Mouse (Mus musculus) NIH3T3 (cell line): ENCODE data around the gene Tuba1c.
A peak's percentile ranks its signal among the peaks of the same experiment; 100 is the strongest.
"Not testable (repeated sequence)": the region's sequence is repeated elsewhere in the genome, so short reads cannot be mapped to it uniquely, and the experiment has no call there.

Experiments
- DNase-seq: peaks from one replicate; pipeline ENCODE4 v3.0.0-alpha.2; 2012; ENCODE audit warnings: low read depth

The Tuba1c gene

DNA sequence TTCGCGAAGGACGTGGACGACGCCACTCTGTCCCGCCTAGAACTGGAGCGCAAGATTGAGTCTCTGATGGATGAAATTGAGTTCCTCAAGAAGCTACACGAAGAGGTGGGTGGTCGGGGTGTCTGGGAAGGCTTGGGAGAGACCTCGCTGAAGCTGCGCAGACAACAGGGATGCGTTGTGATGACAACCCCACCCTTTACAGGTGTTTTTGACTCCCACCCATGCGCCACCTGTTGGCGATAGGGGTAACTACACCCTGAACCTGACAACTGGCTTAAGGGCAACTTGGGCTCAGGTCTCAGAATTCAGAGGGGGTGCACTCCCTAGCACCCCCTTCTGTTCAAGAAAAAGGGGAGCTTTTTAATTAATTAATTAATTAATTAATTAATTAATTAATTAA lies 26.6 kb downstream of the Tuba1c start:
- peak; percentile 38 for DNase-seq

DNA sequence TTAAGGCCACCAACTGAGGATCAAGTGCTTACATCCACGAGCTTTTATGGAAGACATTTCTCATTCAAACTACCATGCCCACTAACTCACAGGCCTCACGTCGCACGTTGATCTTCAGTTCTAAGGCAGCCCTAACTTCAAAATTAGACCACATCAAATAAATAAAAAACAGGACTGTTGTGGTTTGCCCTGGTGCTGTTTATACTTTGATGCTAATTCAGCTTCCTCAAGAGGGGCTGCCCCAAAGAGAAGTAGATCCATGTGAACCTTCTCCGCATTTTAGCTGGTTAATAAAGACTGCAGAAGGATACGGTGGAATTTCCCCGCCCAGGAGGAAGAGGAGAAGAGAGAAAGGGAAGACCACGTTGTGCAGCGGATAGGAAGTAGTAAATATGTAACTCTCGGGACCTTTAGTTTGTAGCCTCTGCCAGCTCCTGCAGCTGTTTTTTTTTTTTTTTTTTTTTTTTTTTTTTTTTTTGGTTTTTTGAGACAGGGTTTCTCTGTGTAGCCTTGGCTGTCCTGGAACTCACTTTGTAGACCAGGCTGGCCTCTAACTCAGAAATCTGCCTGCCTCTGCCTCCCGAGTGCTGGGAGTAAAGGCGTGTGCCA lies 36.0 kb downstream of the Tuba1c start:
- no peak for DNase-seq

DNA sequence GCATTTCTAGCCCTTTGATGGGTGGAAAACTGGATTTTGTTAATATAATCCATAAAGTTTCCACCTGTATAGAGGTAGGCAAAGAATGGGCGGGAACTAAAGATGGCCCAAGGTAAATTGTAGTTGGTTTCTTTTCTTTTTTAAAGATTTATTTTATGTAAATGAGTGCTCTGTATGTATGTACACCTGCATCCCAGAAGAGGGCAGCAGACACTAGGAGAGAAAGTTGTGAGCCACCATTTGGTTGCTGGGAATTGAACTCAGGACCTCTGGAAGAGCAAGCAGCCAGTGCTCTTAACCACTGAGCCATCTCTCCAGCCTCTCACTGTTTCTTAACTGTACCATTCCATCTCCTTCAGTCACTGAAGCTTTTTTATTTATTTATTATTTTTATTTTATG lies 42.3 kb downstream of the Tuba1c start:
- DNase-seq, result no peak

DNA sequence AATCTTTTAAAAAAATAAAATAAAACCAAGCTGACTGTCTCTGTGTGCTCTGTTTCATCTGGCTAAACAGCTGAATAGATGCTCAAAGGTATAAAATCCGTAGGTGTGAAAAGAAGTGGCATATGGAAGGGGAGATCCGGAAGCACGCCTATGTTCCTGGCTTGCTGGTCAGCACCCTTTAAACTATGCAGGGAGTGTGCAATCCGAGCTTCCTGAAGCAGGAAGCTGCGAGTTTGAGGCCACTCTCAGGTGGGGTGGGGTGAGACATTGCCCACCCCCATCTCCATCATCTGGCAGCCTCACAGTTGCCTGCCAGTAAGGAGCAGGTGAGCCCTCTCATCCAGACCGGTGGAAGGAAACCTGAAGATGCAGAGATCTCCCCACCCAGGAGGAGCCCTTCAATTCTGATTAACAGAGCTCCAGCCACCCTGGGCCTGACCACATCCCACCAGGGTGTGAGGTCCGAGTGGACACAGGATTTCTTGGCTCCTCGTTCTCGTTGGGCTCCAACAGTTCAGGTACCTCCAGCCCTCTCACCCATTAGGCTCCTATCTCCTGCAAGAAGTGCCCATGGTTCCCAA lies 44.4 kb downstream of the Tuba1c start, which contains the start of gene Troap:
TSS of gene Troap (plus strand) at position 557 of the 581 bp plus-strand sequence.
- no peak for DNase-seq

DNA sequence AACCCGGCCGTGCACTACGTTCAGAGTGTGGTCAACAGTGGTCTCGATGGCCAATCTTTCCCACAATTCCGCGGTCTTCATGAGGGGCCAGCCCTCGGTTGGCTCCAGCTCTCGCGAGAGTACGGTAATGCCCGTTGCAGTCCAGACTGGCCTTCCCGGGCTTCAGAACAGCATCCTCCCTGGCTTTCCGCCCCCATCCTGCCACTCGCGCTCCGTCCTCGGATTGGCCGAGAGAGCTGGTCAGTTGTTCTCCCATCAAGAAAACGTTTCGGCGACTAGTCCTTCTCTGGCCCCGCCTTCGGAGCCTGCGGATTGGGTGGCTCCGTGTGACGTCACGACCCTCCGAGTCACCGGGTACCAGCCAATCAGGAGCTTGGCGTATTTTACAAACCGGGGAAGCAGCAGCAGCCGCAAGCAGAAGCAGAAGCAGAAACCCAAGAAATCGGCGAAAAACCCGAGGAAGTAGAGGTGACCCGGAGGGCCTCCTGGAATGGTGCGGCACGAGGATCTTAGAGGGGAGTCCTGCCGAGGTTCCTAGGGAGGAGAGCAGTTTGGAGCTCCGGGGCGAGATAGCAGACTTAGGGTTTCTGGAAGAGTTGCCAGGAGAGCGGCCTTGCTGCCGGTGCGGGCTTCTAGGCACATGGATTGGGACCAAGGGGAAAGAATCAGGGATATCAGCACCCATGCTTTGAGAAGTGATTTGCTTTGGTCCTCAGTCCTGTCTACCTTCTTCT lies 45.1 kb downstream of the Tuba1c start:
- DNase-seq, result peak; percentile 99

DNA sequence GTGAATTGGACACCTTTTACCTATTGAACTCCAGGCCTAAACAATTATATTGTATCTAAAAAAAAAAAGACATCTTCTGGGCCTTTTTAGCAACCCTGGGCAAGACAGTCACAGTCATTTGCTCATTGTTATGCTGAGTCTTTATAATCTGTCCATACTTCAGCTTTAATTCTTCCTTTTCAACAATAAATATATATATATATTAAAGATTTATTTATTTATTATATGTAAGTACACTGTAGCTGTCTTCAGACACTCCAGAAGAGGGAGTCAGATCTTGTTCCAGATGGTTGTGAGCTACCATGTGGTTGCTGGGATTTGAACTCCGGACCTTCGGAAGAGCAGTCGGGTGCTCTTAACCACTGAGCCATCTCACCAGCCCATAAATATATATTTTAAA lies 46.3 kb downstream of the Tuba1c start:
- not testable (repeated sequence) for DNase-seq

DNA sequence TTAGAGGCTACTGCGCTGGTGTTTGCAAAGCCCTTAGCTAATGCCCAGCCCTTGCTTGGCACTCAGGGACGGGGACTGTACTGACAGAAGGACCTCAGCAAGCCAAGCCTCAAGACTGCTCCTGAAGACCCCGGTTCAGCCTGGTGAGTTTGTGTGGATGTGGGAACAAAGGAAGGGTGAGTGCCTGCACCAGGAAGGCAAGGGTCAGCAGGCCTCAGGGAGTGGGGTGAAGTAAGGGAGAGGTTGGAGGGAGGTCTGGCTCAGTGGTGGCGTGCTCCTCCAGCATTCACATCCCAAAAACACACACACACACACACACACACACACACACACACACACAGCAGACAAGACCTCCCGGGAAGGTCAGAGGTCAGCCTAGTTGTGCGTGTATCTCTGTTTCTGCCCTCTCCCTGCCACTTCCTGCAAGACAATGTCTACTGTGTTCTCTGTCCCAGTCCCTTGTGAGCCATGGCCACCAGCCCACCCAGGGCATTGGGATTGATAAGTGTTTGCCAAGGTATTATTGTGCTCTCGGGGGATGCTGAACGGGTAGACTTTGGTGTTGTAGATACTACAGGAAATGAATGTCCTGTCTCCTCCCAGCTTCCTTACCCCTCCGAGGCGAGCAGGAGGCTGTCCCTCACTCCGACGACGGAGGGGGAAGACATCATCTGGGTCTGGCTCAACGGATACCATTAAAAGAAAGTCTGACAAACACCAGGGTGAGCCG lies 48.7 kb downstream of the Tuba1c start:
- DNase-seq, result no peak

DNA sequence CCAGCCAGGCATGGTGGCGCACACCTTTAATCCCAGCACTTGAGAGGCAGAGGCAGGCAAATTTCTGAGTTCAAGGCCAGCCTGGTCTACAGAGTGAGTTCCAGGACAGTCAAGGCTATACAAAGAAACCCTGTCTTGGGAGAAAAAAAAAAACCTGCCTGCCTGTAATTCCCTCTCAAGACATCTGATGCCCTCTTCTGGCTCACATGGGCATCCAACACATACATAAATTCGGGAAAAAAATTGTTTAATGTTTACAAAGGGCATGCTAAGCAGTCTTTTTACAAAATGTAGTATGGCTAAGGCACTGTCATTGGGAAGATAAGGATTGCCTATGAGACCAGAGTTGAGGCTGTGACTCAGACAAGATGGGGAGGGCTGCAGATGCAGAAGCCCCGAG lies 50.1 kb downstream of the Tuba1c start:
- peak; percentile 39 for DNase-seq

DNA sequence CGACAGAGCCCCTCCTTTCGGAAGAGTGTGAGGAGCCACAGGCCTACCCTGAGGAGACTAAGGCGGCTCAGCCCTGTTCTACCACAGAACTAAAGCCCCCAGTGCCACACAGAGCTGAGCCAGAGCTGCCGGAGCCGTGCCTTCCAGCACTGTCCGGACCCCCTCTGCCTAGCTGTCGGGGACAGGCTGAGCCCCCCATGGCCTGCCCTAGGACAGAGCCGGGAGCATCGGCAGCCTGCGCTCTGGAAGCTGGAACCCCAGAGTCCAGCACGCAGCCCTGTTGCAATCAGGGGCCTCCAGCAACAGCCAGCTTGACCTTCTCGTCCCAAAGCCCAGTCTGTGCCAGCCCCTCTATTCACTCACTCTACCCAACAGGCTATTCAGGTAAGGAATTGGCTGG lies 52.6 kb downstream of the Tuba1c start:
- DNase-seq, result no peak

DNA sequence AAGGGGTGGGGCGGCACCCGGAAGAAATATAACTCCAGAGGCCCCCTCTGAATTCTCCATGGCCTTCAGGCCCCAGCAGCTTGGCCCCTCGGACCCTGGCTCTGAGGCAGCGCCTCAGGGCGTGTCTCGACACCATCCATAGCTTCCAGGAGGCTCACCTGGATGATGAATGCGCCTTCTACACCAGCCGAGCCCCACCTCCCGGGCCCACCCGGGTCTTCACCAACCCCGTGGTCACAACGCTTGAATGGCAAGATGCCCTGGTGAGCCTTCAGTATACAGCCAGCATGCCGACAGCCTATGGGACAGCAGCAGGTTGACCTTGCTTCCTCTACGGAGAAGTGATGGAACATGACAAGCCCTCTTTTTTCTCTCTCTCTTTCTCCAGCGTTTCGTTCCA lies 53.1 kb downstream of the Tuba1c start:
- DNase-seq, result no peak

DNA sequence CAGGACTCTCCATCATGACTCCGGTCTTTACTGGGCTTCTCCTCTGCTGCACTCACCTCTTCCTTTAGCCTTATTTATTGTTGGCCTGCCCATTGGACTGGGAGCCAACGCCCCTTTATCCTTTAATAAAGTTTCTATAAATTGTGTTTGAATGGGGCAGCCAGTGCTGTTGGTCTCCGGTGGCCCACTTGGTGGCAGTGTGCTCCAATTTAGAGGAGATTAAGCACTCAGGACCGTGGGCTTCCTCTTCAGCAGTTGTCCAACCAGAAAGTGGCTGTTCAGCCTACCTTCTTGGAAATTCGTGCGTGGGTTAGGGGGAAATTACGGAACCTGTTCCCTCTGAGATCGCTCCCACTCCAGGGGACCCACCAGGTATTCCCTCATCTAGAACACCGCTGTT lies 53.6 kb downstream of the Tuba1c start:
- DNase-seq, result peak; percentile 80

DNA sequence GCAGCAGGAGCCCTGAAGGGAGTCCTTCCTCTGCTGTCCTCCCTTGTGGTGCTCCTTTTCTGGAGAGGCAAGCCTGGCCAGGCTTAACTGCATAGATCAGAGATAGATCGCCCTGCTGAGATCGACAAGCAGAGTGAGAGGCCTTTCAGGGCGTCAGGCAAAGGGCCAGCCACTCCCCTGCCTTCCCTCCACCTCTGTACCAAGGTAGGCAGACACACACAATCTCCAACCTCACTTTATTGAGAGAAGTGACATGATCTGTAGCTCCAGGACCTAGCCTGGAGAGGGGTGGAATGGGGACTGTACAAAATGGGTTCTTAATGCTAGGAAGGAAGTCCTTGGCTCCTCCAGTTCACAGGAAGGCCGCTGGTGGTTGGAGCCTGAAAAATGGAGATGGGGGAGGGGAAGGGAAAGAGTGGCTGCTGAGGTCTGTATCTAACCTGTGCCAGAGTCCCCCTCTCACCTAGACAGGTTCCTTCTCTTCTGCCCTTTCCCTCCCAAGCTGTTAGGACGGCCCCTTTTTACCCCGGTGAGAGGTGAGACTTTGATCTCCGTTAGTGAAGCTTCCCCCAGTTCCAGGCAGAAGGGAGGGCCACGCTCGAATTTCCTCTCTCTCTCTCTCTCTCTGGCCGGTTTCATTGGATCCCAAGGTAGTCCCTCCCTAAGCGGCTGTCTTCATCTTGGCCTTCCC lies 54.3 kb downstream of the Tuba1c start:
- no peak for DNase-seq

DNA sequence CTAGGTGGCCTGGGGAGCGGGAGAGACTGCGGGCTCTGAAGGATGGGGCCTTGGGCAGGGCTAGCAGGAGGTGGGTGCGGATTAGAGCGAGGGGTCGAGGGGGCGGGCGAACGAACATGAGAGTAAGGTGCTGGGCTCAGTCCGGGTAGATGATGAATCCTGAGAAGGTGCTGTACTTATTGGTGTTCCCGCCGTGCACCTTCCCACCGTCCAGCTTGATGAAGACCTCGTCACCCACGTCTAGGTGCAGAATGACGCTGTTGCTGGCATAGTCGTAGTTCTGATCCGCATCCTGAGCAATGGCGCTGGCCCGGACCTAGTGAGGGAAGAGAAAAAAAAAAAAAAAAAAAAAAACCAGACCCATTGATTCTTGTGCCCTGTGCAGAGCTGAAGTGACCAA lies 54.9 kb downstream of the Tuba1c start:
- no peak for DNase-seq

DNA sequence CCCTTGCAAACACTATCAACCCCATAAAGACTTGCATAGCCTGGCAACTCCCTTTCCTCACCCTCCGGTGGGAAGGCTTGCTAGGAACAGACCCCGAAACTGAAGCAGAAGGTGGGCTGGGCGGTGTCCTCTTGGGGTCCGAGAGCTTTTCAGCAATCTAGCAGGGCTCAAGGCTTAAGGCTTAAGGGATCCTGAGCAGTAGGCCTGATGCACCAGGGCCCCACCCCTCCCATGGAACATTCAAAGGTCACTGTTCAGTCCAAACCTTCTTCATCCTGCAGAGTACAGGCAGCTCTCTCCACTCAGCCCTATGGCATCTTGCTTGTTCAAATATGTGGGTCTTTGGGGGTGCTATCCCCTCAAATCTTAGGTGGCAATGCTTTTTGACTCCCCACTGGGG lies 56.3 kb downstream of the Tuba1c start:
- DNase-seq, result no peak

DNA sequence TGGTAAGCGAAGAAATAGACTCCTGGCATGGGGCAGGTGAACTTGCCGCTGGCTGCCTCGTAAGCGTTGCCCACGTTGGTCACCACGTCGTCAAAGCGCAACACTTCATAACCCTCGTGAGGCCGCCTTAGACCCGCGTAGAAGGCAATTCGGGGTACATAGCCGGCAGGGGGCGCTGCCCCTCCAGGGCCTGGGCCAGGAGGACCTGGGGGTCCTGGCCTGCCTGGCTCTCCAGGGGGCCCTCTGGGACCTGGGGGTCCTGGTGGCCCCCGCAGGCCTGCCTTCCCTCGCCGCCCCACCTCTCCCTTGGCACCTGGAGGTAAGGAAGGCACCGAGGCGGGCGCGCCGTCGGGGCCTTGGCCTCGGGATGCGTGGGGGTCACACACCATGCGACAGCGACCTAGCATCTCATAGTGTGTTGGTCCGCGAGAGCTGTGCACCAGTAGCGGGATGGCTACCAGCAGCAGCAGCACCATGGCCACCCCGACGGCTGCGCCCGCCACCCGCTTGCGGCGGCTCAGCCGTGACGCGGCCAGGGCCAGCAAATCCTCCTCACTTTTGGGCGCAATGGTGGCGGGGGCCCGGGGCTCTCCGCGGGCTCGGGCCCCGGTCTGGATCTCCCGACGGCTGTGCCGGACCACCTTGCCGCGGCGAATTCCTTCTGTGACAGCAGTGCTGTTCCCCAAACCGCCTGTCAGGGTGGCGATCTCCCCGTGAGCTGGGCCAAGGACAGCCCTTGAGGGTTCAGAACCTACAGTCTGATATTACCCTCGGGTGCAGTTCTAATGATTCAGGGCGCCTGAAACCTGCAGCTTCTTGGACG lies 57.8 kb downstream of the Tuba1c start, which contains the start of gene C1ql4:
TSS of gene C1ql4 (minus strand) at position 565 of the 823 bp plus-strand sequence.
- no peak for DNase-seq
